Mouse (Mus musculus): Measurements from ENCODE around the gene Morn4. TPM values are rescaled to one million over a fixed set of nuclear protein-coding genes. Genes with fewer than 3 reads are reported as not detected.

Gene Morn4
- total RNA-seq, 4 experiments from 2014 or later = 59.1 to 70.6 (median 64.3) TPM

DNA sequence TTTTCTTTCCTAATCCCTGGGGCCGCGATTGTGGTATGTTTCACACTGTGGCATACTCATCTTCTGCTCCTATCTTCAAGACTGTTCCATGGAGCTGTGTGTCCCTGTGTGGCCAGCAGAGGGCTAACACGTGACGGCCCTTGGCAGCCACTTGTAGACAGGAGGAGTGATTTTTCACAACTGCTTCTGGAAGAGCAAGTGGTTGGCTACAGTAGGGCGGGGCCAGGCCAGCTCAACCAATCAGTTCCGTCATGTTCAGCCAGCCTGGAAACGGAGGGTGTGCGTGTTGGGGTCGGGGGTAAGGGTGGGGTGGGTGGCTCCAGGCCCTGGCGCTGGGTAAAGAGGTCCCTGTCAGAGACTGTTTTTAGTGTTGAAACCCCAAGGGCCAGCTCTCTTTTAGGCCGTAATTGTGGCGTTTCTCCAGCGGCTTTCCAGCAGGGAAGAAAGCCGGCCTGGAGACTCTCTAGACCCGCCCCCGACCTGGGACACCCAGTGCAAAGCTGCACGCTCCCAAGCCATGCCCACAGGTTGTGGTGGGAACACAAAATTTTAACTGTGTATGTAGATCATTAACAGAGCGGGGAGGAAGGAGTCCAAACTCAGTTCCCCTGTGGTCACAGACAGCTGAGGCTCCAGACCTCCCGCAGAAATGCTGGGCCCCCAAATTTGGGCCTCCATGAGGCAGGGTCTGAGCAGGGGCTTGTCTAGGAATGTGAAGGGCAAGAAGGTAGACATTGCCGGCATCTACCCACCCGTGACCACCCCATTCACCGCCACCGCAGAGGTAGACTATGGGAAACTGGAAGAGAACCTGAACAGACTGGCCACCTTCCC, 40.7 kb downstream of the Morn4 start, which contains the start of gene Hoga1:
Hoga1 (plus strand) TSS at position 342 of the 834 bp plus-strand sequence.
- DNase-seq (ENCODE audit: low spot score in 2 of 2) = peak in 1 of 2 experiments; percentile 38

DNA sequence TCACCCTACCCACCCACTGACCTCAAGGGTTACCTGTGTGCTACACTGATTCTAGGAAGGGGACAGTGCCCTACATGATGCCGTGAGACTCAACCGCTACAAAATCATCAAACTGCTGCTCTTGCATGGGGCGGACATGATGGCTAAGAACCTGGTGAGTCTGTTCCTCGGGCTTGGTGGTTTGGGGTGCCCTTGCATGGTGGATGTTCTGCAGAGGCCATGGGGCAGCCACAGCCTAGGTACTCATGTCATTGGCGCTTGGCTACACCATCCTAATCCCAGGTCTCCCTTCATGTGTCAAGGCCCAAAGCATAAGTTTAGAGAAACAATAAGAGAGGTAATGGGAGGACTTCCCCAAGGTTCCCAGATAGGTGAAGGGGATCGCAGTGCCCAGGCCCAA, 42.2 kb downstream of the Morn4 start:
- DNase-seq (ENCODE audit: low spot score in 2 of 2) = no peak

DNA sequence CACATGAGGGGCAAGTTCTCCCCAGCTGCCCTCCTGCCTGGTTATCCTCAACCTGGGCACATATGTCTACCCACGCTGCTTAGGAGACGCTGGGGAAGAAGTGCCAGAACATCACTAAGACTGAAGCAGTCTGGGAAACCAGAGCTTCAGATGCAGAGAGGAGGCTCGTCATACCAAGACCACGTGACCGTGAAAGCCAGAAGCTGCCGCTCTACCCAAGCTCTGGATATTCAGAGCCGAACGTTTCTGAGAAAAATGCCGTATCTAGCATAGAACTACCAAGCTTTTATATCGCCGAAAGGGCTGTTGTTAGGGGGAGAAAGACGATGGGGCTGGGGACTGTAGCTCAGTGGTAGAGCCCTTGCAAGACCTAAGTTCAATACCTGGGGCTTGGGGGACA, 47.8 kb downstream of the Morn4 start:
- DNase-seq (ENCODE audit: low spot score in 2 of 2) = no peak

DNA sequence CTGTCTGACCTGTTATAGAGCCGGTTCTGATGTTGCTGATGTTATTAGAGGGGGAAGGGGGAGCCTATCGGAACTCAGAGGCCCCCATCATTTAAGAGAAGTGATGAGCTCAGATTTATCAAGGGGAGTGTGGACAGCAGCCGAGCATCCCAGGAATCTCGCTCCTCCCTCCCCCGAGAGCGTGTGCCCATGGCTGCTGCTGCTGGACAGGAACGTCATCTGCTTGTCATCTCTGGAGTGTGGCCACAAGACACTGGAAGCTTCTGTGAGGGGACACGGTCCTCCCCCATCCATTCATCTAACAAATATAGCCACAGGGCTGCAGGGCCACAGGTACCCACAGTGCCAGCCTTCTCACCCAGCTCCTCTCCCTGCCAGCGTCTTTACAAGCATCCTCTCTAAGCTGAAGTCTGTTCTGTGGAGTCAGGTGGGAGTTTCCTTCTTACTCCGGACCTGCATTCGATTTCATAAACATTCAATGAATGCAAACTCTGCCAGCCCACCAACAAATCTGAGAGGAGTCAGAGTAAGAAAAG, 48.9 kb downstream of the Morn4 start:
- no peak for DNase-seq (ENCODE audit: low spot score in 2 of 2)

DNA sequence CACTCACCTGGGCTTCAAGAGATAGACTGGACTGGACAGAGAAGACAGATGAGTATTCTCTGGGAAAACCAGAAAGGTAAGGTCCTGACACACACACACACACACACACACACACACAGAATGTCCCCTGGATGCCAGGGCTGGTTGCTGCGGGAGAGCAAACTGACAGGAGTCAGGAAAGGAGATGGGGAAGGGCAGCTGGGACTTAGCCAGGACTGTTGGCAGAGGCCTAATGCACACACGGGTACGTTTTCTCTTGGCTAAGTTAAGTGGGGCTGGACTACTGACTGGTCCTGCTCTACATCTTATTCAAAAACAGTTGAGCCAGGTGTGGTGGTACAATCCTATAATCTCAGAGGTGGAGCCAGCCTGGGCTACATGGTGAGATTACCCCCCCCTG, 49.8 kb downstream of the Morn4 start:
- no peak for DNase-seq (ENCODE audit: low spot score in 2 of 2)

DNA sequence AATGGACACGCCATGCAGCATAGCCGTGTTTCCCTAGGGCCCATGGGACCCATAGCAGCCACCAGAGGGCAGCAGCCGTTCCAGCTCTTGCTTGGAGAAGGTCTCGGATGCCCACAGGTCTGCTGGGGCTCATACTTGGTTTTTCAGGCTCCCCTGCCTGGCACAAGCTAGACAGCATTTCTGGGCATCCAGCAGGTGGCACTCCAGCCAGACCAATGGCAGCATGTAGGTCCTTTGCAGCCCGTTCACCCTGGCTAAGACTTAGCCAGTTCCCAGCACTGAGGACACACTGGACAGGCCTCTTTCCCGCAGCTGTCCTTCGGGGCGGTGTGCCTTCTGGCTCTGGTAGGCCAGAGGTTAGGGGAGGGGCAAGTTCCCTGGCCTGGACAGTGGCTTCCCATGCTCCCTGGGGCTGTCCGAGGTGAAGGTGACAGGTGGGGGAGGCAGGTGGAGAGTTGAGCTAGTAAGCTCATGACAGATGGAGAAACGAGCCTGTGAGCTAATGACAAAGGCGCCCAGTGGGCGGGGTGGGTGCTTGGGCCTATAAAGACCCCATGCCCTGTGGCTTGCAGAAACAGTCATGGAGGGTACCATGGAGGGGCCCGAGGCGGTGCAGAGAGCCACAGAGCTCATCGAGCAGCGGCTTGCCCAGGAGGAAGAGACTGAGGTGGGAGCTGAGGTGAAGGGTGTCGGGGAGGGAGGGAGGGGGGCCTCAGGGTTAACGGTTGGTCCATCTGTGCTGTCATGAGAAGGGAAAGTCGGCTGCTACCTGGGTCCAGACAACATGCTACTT, 50.5 kb downstream of the Morn4 start, which contains the start of gene Ankrd2:
Ankrd2 (plus strand) TSS at position 545 of the 793 bp plus-strand sequence.
- peak; percentile 71 to 81 for DNase-seq (ENCODE audit: low spot score in 2 of 2)

DNA sequence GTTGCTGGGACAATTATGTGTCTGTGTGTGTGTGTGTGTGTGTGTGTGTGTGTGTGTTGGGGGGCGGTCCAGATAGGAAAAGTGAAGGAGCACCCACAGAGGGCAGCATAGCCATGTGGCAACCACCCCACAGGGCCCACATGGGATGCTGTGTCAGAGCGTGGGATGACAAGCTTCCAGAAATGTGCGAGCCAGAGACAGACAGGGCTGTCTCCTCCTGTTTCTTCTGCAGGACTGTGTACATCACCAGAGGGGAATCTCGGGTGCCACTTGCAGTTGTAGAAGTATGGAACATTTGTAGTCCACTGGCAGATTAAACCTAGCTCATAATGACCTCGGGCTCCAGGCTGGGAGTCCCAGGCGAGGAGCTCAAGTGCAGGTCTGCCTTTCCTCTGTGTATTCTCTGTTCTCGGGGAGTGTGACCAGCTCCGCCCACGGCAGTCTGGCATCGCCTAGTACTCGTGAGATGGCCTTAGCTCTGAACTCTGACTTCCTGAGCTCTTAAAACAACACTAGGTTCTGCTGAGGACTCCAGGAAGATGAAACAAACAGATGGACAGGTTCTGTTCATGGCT, 51.2 kb downstream of the Morn4 start:
- DNase-seq (ENCODE audit: low spot score in 2 of 2) = no peak

DNA sequence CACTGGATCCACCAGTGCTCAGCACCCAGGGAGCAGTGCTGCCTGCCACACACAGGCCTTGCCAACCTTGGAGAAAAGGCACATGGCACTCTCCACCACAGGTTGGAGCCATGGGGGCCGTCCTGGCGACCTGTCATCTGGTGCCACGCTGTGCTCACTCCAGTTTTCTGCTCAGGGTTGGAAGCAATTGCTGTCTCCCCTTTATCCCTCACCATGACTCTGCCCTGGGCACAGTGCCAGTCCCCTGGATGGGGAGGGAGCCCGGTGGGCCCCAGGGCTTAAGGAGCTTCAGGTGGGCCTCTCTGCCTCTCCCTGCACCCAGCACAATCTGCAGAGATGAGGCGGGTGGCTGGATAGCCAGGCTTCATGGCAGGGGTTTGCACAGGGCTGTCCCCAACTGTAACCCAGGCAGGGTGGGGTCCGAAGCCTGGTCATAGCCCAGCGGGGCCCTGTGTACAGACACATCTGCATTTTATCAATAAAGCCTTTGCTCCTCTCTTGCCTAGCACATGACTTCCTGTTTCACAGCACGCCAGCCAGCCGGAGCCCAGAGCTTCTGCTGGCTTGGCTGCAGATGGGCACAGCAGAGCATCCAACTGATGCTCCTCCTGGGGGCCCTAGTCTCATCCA, 51.9 kb downstream of the Morn4 start:
- no peak for DNase-seq (ENCODE audit: low spot score in 2 of 2)

DNA sequence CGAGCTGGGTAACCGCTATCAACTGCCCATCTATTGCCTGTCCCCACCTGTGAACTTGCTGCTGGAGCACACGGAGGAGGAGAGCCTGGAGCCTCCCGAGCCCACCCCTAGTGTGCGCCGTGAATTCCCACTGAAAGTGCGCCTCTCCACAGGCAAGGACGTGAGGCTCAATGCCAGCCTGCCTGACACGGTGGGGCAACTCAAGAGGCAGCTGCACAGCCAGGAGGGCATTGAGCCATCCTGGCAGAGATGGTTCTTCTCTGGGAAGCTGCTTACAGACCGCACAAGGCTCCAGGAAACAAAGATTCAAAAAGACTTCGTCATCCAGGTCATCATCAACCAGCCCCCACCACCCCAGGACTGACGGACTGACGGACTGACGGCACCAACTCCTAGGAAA, 52.5 kb downstream of the Morn4 start:
- no peak for DNase-seq (ENCODE audit: low spot score in 2 of 2)

DNA sequence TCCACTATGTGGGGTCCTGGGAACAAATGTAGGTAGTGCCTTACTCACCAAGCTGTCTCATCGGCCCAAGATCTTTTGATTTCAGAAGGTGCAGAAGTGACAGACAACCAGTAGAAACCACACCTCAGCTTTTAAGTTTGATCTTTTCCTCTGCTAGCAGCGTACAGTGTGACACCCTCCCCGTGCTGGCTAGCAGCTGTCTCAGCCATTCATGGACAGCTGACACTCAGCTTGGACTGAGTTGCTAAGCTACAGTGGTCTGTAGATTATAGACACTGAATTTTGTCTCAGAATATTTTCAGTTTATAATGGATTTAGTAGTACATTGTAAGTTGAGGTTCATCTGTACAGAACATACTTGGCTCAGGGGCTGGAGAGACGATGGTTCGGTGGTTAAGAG, 55.0 kb downstream of the Morn4 start:
- DNase-seq (ENCODE audit: low spot score in 2 of 2) = no peak

DNA sequence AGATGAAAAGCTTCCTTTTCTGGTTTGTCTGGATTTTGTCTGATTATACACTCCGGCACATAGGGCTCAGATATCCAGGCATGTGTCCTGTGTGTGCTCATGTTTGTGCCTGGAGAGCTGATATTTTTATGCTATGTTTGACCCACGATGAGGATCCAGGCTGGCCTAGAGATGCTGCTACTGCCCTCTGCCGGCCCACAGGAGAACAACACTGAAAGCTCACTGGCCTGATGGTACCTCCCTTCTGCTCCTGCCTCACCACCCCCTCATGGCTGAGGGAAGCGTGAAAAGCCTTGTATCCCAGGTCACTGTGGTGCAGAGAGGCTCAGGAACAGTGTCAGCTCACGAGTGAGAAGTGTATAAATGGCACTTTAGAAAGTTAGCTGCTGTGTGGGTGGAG, 60.0 kb downstream of the Morn4 start:
- peak; percentile 72 to 83 for DNase-seq (ENCODE audit: low spot score in 2 of 2)

Other genes starting within 250 kb of the Morn4 start
- gene Frat2, start 238.2 kb downstream of the Morn4 start, total RNA-seq (2022) = 10 to 100 TPM; 10.0 to 10.9 (median 10.4) TPM
- 10 to 100 TPM; 33.0 to 34.6 (median 33.5) TPM for gene Rrp12, start 190.2 kb downstream of the Morn4 start, total RNA-seq (2022)
- 100 to 1,000 TPM; 520 to 573 (median 534) TPM for gene Pgam1, start 174.4 kb downstream of the Morn4 start, total RNA-seq (2022)
- 10 to 100 TPM; 25.5 to 34.9 (median 29.1) TPM for gene Exosc1, start 152.9 kb downstream of the Morn4 start, total RNA-seq (2022)
- gene Zdhhc16, start 152.9 kb downstream of the Morn4 start, total RNA-seq (2022) = 10 to 100 TPM; 43.5 to 47.4 (median 44.0) TPM
- gene Mms19, start 105.2 kb downstream of the Morn4 start, total RNA-seq (2022) = 10 to 100 TPM; 30.8 to 60.2 (median 39.4) TPM
- 10 to 100 TPM; 11.2 to 14.4 (median 13.2) TPM for gene Ubtd1, start 104.6 kb downstream of the Morn4 start, total RNA-seq (2022)
- under 1 TPM in 2 of 4 experiments, not detected in 2; 0.30 to 0.47 TPM for gene Ankrd2, start 50.4 kb downstream of the Morn4 start, total RNA-seq (2022)
- gene Hoga1, start 40.7 kb downstream of the Morn4 start, total RNA-seq (2022) = 10 to 100 TPM in 1 of 4 experiments, 1 to 10 TPM in 3; 7.2 to 11.6 (median 8.9) TPM
- 1 to 10 TPM; 1.7 to 2.7 (median 2.1) TPM for gene 4933411K16Rik, start 34.1 kb downstream of the Morn4 start, total RNA-seq (2022)
- gene Pi4k2a, start 4.1 kb upstream of the Morn4 start, total RNA-seq (2022) = 10 to 100 TPM; 64.8 to 71.3 (median 69.0) TPM
- gene Avpi1, start 42.7 kb upstream of the Morn4 start, total RNA-seq (2022) = 10 to 100 TPM; 18.1 to 24.6 (median 21.4) TPM
- gene Marveld1, start 61.0 kb upstream of the Morn4 start, total RNA-seq (2022) = 1 to 10 TPM; 6.6 to 9.8 (median 8.4) TPM
- 100 to 1,000 TPM in 2 of 4 experiments, 10 to 100 TPM in 2; 79.7 to 113 (median 98.0) TPM for gene Zfyve27, start 77.6 kb upstream of the Morn4 start, total RNA-seq (2022)
- gene Sfrp5, start 115.9 kb upstream of the Morn4 start, total RNA-seq (2022) = 1 to 10 TPM in 2 of 4 experiments, under 1 TPM in 1, not detected in 1; 0.49 to 2.3 (median 2.0) TPM
- gene Golga7b, start 161.2 kb upstream of the Morn4 start, total RNA-seq (2022) = 10 to 100 TPM; 58.0 to 67.6 (median 63.1) TPM